Mouse (Mus musculus) C2C12 (cell line): ENCODE data around the gene Wscd2.

Experiments
- CTCF ChIP-seq: IDR thresholded peaks from one replicate; pipeline ENCODE4 v1.5.1; 2011; ENCODE audit not compliant: control insufficient read depth, insufficient read depth, insufficient read length
- FOSL1 ChIP-seq: IDR thresholded peaks from one replicate; pipeline ENCODE4 v1.8.0; 2011; ENCODE audit warnings: mild to moderate bottlenecking, low read length; ENCODE audit not compliant: poor library complexity, insufficient read depth, severe bottlenecking
- MAX ChIP-seq: IDR thresholded peaks from one replicate; pipeline ENCODE4 v1.6.1; 2011; ENCODE audit warnings: mild to moderate bottlenecking, control low read depth
- MYOD1 ChIP-seq: IDR thresholded peaks from one replicate; pipeline ENCODE4 v1.6.1; 2011; ENCODE audit warnings: low read depth; ENCODE audit not compliant: control insufficient read depth, insufficient read length

DNA sequence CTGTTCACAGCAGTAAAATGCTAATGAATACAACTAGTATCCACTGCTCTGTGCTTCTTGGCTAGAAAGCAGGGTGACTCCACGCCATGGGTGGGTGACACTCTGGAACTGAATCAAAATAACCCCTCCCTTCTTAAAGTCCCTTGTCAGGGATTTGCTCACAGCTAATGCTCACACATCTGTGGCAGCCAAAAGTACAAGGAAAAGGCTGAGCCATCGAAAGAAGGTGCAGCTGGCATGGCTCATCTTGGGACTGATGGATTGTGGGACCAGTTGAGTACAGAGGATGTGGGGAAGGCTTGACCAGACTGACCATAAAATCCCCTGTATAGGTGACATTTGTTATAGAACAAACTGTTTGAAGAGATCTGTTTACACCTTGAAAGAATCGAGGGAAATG lies 116.0 kb downstream of the Wscd2 start:
- no peak for TF ChIP-seq CTCF
- no peak for TF ChIP-seq MAX
- TF ChIP-seq FOSL1: no peak
- no peak for TF ChIP-seq MYOD1
